Mouse (Mus musculus): ENCODE measurements around the gene Tnrc18. TPM values are rescaled to one million over a fixed set of nuclear protein-coding genes. Genes with fewer than 3 reads are reported as not detected.

Tnrc18 gene
- polyA plus RNA-seq, 1 experiment = not detected

DNA sequence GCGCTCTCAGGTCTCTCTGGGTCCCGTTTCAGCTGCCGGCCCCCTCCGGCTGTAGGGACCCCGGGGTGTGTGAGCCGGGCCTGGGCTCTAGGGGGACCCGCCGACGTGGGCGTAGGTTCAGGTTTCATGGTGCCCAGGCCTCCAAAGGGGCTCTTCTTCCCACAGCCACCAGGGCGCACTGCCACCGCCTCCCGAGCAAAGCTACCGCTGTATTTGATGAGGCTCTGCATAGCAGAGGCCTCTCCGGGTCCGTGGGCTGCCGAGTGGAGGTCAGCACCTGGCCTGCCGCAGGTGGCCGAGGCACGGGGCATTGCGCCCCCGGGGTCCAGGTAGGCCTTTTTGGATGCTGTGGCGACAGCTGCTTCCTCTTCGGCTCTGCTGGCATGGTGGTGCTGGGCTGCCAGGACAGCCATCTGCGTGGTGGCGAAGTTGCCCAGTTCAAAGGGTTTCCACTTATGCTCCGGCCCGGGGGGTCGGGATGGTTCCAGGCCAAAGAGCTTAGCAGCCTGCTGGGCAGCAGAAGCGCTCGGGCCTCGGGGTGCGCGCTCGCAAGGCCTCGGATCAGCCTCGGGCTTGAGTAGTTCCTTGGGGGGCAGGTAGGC lies 30.1 kb downstream of the Tnrc18 start:
- TF ChIP-seq CTCF (IDR thresholded peaks at IDR 0.05; ENCODE audit: insufficient read depth, low read depth, low read length) (no peak), POLR2A (IDR thresholded peaks at IDR 0.05; ENCODE audit: insufficient read depth, low read depth, low read length) (no peak)
- no peak overlapping the region for H3K4me3 ChIP-seq (ENCODE audit: insufficient read depth, low read depth, low read length)
- WGBS = 91% methylated on average over 37 of the region's 37 CpGs
- H3K4me1 ChIP-seq (ENCODE audit: control insufficient read depth, insufficient read depth, low read length) = peaks cover 35% of the 10 kb centered on the region
- H3K27ac ChIP-seq (ENCODE audit: insufficient read depth, low read depth, low read length) = no peak overlapping the region

DNA sequence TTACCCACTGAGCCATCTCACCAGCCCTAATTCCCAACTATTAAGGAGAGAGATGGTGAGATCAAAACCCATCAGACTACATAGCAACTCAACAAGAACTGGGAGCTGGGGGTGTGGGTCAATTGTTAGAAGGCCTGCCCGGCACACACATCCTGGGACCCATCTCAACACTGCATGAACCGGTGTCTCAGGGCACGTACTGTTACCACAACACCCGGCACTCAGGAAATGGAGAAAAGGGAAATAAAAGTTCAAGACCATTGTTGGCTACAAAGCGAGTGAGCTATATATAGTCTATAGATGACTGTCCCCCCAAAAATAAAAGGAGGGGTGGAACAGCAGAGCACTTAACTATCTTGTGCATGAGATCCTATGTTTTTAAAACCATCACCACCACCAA lies 30.8 kb downstream of the Tnrc18 start:
- Histone ChIP-seq H3K4me1 (ENCODE audit: control insufficient read depth, insufficient read depth, low read length) (peaks cover 36% of the 10 kb centered on the region), H3K4me3 (ENCODE audit: insufficient read depth, low read depth, low read length) (no peak overlapping the region), H3K27ac (ENCODE audit: insufficient read depth, low read depth, low read length) (no peak overlapping the region)
- no peak for TF ChIP-seq CTCF (IDR thresholded peaks at IDR 0.05; ENCODE audit: insufficient read depth, low read depth, low read length)
- TF ChIP-seq POLR2A (IDR thresholded peaks at IDR 0.05; ENCODE audit: insufficient read depth, low read depth, low read length) = no peak
- WGBS = 76% methylated on average over 5 of the region's 5 CpGs

DNA sequence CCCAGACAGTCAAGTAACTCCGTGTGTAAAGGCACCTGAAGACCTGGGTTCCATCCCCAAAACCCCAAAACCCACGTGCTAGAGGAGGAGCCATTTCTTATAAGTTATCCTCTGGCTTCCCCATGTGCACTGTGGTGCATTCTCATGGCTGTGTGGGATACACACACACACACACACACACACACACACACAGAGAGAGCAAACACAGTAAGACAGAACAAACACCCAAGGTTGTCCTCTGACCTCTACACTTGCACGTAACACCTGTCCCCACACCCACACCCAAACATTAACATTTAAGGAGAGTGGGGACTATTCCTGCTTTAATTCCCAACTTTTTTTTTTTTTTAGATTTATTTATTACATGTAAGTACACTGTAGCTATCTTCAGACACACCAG lies 31.2 kb downstream of the Tnrc18 start:
- 84% methylated on average over 3 of the region's 3 CpGs for WGBS
- Histone ChIP-seq H3K4me1 (ENCODE audit: control insufficient read depth, insufficient read depth, low read length) (peaks cover 38% of the 10 kb centered on the region), H3K27ac (ENCODE audit: insufficient read depth, low read depth, low read length) (no peak overlapping the region), H3K4me3 (ENCODE audit: insufficient read depth, low read depth, low read length) (no peak overlapping the region)
- TF ChIP-seq CTCF (IDR thresholded peaks at IDR 0.05; ENCODE audit: insufficient read depth, low read depth, low read length) (no peak), POLR2A (IDR thresholded peaks at IDR 0.05; ENCODE audit: insufficient read depth, low read depth, low read length) (no peak)

DNA sequence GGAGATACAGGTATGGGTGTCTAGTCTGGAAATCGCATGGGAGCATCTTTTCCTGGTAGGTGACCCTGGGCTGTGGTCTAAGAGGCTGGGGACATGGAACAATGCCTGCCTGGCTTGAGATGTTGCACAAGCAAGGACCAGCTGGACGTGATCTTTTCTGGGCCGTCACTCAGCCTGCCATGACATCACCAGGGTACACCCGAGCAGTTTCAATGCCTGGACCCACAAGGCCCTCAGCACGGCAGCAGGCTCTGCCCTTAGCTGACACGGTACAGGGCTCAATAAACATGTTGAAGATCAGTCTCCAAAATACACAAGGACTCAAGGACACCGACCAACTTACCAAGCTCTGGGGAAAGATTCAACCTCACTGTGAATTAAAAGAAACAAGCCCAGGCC lies 34.3 kb downstream of the Tnrc18 start:
- Histone ChIP-seq H3K27ac (ENCODE audit: insufficient read depth, low read depth, low read length) (no peak overlapping the region), H3K4me3 (ENCODE audit: insufficient read depth, low read depth, low read length) (no peak overlapping the region), H3K4me1 (ENCODE audit: control insufficient read depth, insufficient read depth, low read length) (peaks cover 48% of the 10 kb centered on the region)
- TF ChIP-seq POLR2A (IDR thresholded peaks at IDR 0.05; ENCODE audit: insufficient read depth, low read depth, low read length) = no peak
- no peak for TF ChIP-seq CTCF (IDR thresholded peaks at IDR 0.05; ENCODE audit: insufficient read depth, low read depth, low read length)
- WGBS = 52% methylated on average over 7 of the region's 7 CpGs

DNA sequence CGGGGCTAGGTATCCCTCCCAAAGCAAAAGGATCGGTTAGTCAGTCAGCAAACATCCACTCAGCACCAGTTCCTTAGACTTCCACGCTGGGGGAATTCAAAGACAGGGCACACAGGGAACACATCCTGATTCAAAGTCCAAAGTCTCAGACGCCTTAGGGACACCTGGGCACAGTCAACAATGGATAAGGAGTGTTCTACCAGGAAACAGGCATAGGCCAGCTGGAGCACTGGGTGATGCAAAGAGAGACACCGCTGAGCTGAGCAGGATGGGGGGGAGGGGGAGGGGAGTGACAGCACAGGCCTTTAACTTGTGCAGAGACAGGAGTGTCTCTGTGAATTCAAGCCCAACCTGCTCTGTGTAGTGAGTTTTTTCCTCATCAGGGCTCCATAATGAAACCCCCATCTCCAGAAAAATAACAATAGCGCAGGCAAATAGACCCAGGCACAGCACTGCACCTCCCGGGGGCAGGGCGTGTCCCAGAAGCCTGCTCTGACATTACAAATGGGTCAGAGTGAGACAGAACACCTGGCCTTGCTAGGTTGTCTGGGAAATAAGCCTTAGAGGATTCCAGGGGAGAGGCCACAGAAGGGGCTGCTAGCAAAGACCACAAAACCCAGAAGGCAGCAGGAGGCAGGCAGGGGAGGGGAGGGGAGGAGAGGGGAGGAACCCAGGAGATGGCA lies 34.9 kb downstream of the Tnrc18 start:
- WGBS = 78% methylated on average over 8 of the region's 8 CpGs
- TF ChIP-seq POLR2A (IDR thresholded peaks at IDR 0.05; ENCODE audit: insufficient read depth, low read depth, low read length) (no peak), CTCF (IDR thresholded peaks at IDR 0.05; ENCODE audit: insufficient read depth, low read depth, low read length) (no peak)
- Histone ChIP-seq H3K4me1 (ENCODE audit: control insufficient read depth, insufficient read depth, low read length) (peaks cover 46% of the 10 kb centered on the region), H3K4me3 (ENCODE audit: insufficient read depth, low read depth, low read length) (no peak overlapping the region), H3K27ac (ENCODE audit: insufficient read depth, low read depth, low read length) (no peak overlapping the region)

DNA sequence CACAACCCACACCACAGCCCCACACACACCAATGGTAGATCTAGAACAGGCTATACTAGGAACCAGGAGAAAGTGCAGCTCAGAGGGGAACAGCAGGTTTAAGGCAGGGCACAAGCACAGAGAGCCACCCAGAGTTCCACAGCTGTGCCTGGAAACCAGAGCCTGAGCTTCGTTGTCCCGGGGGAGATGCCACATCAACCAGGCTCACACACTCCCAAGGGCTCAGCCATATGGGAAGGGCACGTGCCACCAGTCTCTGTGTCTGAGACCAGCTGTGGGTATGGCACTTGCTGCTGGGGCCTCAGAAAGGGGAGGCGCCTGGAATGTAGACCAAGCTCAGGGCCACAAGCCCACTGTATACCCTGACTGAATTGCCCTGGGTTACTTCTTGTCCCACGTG lies 36.9 kb downstream of the Tnrc18 start:
- Histone ChIP-seq H3K4me3 (ENCODE audit: insufficient read depth, low read depth, low read length) (no peak overlapping the region), H3K27ac (ENCODE audit: insufficient read depth, low read depth, low read length) (no peak overlapping the region), H3K4me1 (ENCODE audit: control insufficient read depth, insufficient read depth, low read length) (peaks cover 36% of the 10 kb centered on the region)
- TF ChIP-seq CTCF (IDR thresholded peaks at IDR 0.05; ENCODE audit: insufficient read depth, low read depth, low read length) (no peak), POLR2A (IDR thresholded peaks at IDR 0.05; ENCODE audit: insufficient read depth, low read depth, low read length) (no peak)
- WGBS = 52% methylated on average over 5 of the region's 5 CpGs

DNA sequence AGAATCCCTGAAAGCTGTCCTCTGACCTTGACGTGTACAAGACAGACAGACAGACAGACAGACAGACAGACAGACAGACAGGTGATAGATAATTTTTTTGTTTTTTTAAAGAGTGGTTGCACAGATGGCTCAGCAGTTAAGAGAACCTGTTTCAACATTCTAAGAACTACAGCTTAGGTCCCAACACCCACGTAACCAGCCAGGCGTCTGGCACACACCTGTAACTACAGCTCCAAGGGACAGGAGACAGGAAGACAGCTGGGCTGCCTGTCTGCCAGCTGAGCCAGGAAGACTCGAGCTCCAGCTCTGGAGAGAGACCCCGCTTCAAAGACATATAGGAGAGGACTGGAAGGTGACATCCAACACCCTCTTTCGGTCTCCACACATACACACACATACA lies 38.6 kb downstream of the Tnrc18 start:
- no peak for TF ChIP-seq POLR2A (IDR thresholded peaks at IDR 0.05; ENCODE audit: insufficient read depth, low read depth, low read length)
- no peak for TF ChIP-seq CTCF (IDR thresholded peaks at IDR 0.05; ENCODE audit: insufficient read depth, low read depth, low read length)
- Histone ChIP-seq H3K27ac (ENCODE audit: insufficient read depth, low read depth, low read length) (no peak overlapping the region), H3K4me1 (ENCODE audit: control insufficient read depth, insufficient read depth, low read length) (peaks cover 29% of the 10 kb centered on the region), H3K4me3 (ENCODE audit: insufficient read depth, low read depth, low read length) (no peak overlapping the region)
- WGBS = 71% methylated on average over 6 of the region's 6 CpGs

DNA sequence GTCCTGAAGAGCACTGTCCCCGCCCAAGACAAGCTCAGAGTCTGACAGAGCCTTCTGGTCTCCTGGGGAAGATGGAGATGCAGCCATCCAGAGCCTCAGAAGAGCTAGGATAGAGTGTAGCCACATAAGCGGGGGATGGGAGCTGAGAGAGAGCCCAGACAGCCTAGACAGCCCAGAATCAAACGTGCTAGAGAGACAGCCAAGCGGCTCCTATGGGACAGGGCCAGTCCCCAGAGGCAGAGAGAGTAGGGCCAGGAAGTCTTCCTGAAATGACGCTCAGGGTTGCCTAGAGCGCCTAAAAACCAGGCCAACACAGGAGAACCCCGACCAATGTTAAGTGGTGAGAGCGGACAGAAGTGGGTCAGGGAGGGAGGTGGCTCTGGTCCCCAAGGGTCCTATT lies 39.3 kb downstream of the Tnrc18 start:
- Histone ChIP-seq H3K4me1 (ENCODE audit: control insufficient read depth, insufficient read depth, low read length) (peaks cover 28% of the 10 kb centered on the region), H3K27ac (ENCODE audit: insufficient read depth, low read depth, low read length) (no peak overlapping the region), H3K4me3 (ENCODE audit: insufficient read depth, low read depth, low read length) (no peak overlapping the region)
- 63% methylated on average over 8 of the region's 8 CpGs for WGBS
- no peak for TF ChIP-seq POLR2A (IDR thresholded peaks at IDR 0.05; ENCODE audit: insufficient read depth, low read depth, low read length)
- no peak for TF ChIP-seq CTCF (IDR thresholded peaks at IDR 0.05; ENCODE audit: insufficient read depth, low read depth, low read length)

DNA sequence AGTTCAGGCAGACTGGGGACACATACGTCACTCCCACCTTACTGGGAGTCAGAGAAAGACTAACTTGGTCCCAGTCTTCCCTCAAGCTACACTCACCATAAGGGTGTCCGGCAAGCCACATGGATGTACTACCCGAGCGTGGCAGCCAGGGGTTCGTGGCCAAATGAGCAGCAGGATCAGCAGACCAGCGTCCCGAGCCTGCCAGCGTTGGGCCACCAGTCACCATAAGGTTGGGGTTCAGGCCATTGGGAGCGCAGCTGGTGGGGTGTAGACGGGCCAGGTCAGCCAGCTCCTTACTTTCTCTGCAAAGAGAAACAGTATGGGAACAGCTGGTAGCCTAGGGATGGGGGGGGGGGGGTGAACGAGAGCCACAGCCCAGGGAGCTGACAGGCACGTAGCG lies 41.4 kb downstream of the Tnrc18 start:
- Histone ChIP-seq H3K4me1 (ENCODE audit: control insufficient read depth, insufficient read depth, low read length) (peaks cover 19% of the 10 kb centered on the region), H3K4me3 (ENCODE audit: insufficient read depth, low read depth, low read length) (no peak overlapping the region), H3K27ac (ENCODE audit: insufficient read depth, low read depth, low read length) (no peak overlapping the region)
- no peak for TF ChIP-seq CTCF (IDR thresholded peaks at IDR 0.05; ENCODE audit: insufficient read depth, low read depth, low read length)
- no peak for TF ChIP-seq POLR2A (IDR thresholded peaks at IDR 0.05; ENCODE audit: insufficient read depth, low read depth, low read length)
- 74% methylated on average over 13 of the region's 13 CpGs for WGBS
